Mouse (Mus musculus) ES-E14 (cell line): ENCODE data around the gene Castor2. TPM values are rescaled to one million over a fixed set of nuclear protein-coding genes. Genes with fewer than 3 reads are reported as not detected.

Experiments
- DNase-seq: peaks from one replicate; pipeline ENCODE4 v3.0.0-alpha.2; 2013; ENCODE audit warnings: low read depth, low spot score
- H3K27ac ChIP-seq: 2 replicates; pipeline ENCODE4 v1.5.1; 2012; ENCODE audit warnings: low read depth, mild to moderate bottlenecking, low read length, moderate library complexity, mixed read lengths; ENCODE audit not compliant: poor library complexity, insufficient read depth, severe bottlenecking
- H3K36me3 ChIP-seq: 2 replicates; pipeline ENCODE4 v1.6.1; 2012; ENCODE audit warnings: mild to moderate bottlenecking, low read length, moderate library complexity, mixed read lengths; ENCODE audit not compliant: control insufficient read depth, poor library complexity, insufficient read depth, severe bottlenecking
- H3K4me1 ChIP-seq, 2 experiments: fragments of 150-350 bp in 1 of 2; sonication (generic) in 1 of 2; 2 replicates each; pipeline ENCODE4 v1.6.1; 2012; ENCODE audit warnings: low read length in 2 of 2, mild to moderate bottlenecking in 1 of 2, mixed read lengths in 1 of 2; ENCODE audit not compliant: control insufficient read depth in 2 of 2, insufficient read depth in 2 of 2, poor library complexity in 1 of 2
- H3K4me3 ChIP-seq, 2 experiments: fragments of 150-350 bp in 1 of 2; sonication (generic) in 1 of 2; 2 replicates each; pipeline ENCODE4 v1.5.1; 2012; ENCODE audit warnings: low read length in 2 of 2, low read depth in 1 of 2, mild to moderate bottlenecking in 1 of 2, mixed read lengths in 1 of 2; ENCODE audit not compliant: insufficient read depth in 1 of 2, poor library complexity in 1 of 2, severe bottlenecking in 1 of 2
- H3K9ac ChIP-seq: 2 replicates; pipeline ENCODE4 v1.6.1; 2012; ENCODE audit warnings: low read depth, mild to moderate bottlenecking, low read length, mixed read lengths; ENCODE audit not compliant: poor library complexity, insufficient read depth, severe bottlenecking
- H3K9me3 ChIP-seq: fragments of 150-350 bp; sonication (generic); 2 replicates; pipeline ENCODE4 v1.6.1; 2012; ENCODE audit warnings: low read depth, mild to moderate bottlenecking, low read length; ENCODE audit not compliant: control insufficient read depth, insufficient read depth
- CHD2 ChIP-seq: IDR thresholded peaks from 2 replicates; pipeline ENCODE4 v1.6.1; 2014; ENCODE audit warnings: mild to moderate bottlenecking, low read depth, low read length, inconsistent platforms
- HCFC1 ChIP-seq: IDR thresholded peaks from 2 replicates; pipeline ENCODE4 v1.6.1; 2012; ENCODE audit warnings: low read length, inconsistent platforms, borderline replicate concordance; ENCODE audit not compliant: insufficient read depth
- MAFK ChIP-seq: IDR thresholded peaks from 2 replicates; pipeline ENCODE4 v1.6.1; 2014; ENCODE audit warnings: mild to moderate bottlenecking, low read depth, low read length, inconsistent platforms; ENCODE audit not compliant: insufficient read depth
- ZC3H11A ChIP-seq: IDR thresholded peaks from 2 replicates; pipeline ENCODE4 v1.6.1; 2012; ENCODE audit warnings: low read depth, mild to moderate bottlenecking, inconsistent platforms, low read length, borderline replicate concordance
- ZNF384 ChIP-seq: IDR thresholded peaks from 2 replicates; pipeline ENCODE4 v1.6.1; 2012; ENCODE audit warnings: low read depth, low read length, inconsistent platforms
- in situ Hi-C, 2 experiments: fragments of 600-800 bp; cut with MboI; formaldehyde crosslinking; loops; one replicate each; pipeline ENCODE4 v1.15.1; 2025; ENCODE audit warnings: low sequenced_read_pairs in 2 of 2, inconsistent platforms in 1 of 2; ENCODE audit not compliant: unreplicated experiment in 2 of 2
- total RNA-seq: library from RNA; depleted of rRNA; stranded (reverse); fragments of 300-350 nt; gene quantifications from 2 replicates; pipeline ENCODE4 v1.2.3, GENCODE M21; 2012

Gene Castor2
- total RNA-seq, 1 experiment = 2.2 TPM

- DNase-seq = no peak
- Histone ChIP-seq H3K4me1 (peaks cover 0 to 5% of the 10 kb centered on the region in 2 experiments; a peak in 1 of 4 replicates), H3K27ac (no peak overlapping the region; the same call in 1 of the 2 replicates), H3K9me3 (no peaks in the 10 kb centered on the region), H3K4me3 (no peak overlapping the region), H3K36me3 (peaks cover 46% of the 10 kb centered on the region), H3K9ac (no peak overlapping the region)
- in situ Hi-C loops = no loop called here
- TF ChIP-seq MAFK (no peak), ZC3H11A (no peak), ZNF384 (peak; percentile 70), CHD2 (no peak), HCFC1 (no peak)
Observed at GRCm38 (mm10) chr5:134155916-134156466, 56.5 kb downstream of the Castor2 start.

- in situ Hi-C loops = no loop called here
- no peak for DNase-seq
- Histone ChIP-seq H3K27ac (no peak overlapping the region), H3K9ac (no peak overlapping the region), H3K36me3 (peaks cover 36% of the 10 kb centered on the region), H3K4me3 (no peak overlapping the region), H3K9me3 (no peaks in the 10 kb centered on the region), H3K4me1 (peaks cover 0 to 13% of the 10 kb centered on the region in 2 experiments; a peak in 1 of 4 replicates)
- no peak for TF ChIP-seq HCFC1
- TF ChIP-seq ZNF384 = no peak
- TF ChIP-seq ZC3H11A = no peak
- no peak for TF ChIP-seq MAFK
- no peak for TF ChIP-seq CHD2
Observed at GRCm38 (mm10) chr5:134164688-134165087, 65.2 kb downstream of the Castor2 start.

GRCm38 (mm10) chr5:134166642-134167041, 67.1 kb downstream of the Castor2 start:
- no peak for TF ChIP-seq HCFC1
- TF ChIP-seq CHD2 = no peak
- Histone ChIP-seq H3K36me3 (peaks cover 40% of the 10 kb centered on the region), H3K4me3 (no peak overlapping the region), H3K27ac (no peak overlapping the region), H3K4me1 (peaks cover 0 to 13% of the 10 kb centered on the region in 2 experiments; a peak in 1 of 4 replicates), H3K9ac (no peak overlapping the region), H3K9me3 (no peaks in the 10 kb centered on the region)
- in situ Hi-C loops = no loop called here
- no peak for DNase-seq

- Histone ChIP-seq H3K36me3 (peaks cover 41% of the 10 kb centered on the region), H3K9ac (peak overlapping the region; percentile 30), H3K27ac (no peak overlapping the region; the same call in 1 of the 2 replicates), H3K4me3 (peak overlapping the region in 1 of 2 experiments; percentile 36; a peak in 1 of 4 replicates), H3K4me1 (peaks cover 0 to 13% of the 10 kb centered on the region in 2 experiments; a peak in 1 of 4 replicates), H3K9me3 (no peaks in the 10 kb centered on the region)
- in situ Hi-C loops = no loop called here
- no peak for DNase-seq
- TF ChIP-seq CHD2 (no peak), ZC3H11A (no peak), HCFC1 (no peak), MAFK (no peak), ZNF384 (no peak)
Observed at GRCm38 (mm10) chr5:134168033-134168432, 68.5 kb downstream of the Castor2 start.

GRCm38 (mm10) chr5:134169231-134169630, 69.7 kb downstream of the Castor2 start:
- no peaks in the 10 kb centered on the region for H3K9me3 ChIP-seq
- peaks cover 36% of the 10 kb centered on the region for H3K36me3 ChIP-seq
- no peak for DNase-seq
- TF ChIP-seq MAFK = no peak
- no peak for TF ChIP-seq ZC3H11A
- no peak for TF ChIP-seq CHD2
- no peak for TF ChIP-seq ZNF384
- TF ChIP-seq HCFC1 = no peak
- H3K27ac ChIP-seq = no peak overlapping the region
- in situ Hi-C loops = no loop called here
- peaks cover 0 to 16% of the 10 kb centered on the region in 2 experiments; a peak in 1 of 4 replicates for H3K4me1 ChIP-seq
- H3K9ac ChIP-seq = peak overlapping the region; percentile 4
- no peak overlapping the region for H3K4me3 ChIP-seq
